24 mouse cellular contexts compared by ENCODE assay signal in the genomic region with DNA sequence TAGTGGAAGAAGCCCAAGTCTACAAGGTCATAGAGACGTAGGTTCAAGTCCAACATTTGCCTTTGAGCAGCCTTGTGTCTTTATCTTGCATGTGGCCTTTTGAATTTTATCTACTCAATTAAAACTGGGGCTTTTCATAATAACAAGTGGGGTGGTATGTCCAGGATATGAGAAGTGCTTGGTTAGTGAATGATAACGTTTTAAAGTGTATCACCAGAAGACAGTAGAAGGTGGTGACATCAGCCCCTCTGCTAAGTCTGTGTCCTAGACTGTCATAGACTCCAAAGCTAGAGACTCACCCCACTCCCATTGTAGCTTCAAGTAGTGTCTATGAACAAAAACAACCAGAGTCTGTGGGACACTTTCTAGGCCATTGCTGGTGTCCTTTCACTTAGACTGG. TPM values are rescaled to one million over a fixed set of nuclear protein-coding genes. Genes with fewer than 3 reads are reported as not detected.
DNase-seq lines count a peak whose midpoint lies in the region; ATAC-seq and TF ChIP-seq lines count a peak whose summit lies in the region.
"Had no signal": no experiment of that assay in that cellular context is flagged by ENCODE, and none has a peak within 500 bp of the region (broad histone marks: within the 10 kb centered on the region; RNA-seq: fewer than 3 reads in every experiment).

No protein-coding gene starts in this region.

- no peak for TF ChIP-seq CTCF in liver, embryonic 14.5 days (IDR thresholded peaks at IDR 0.05; ENCODE audit: low read depth)

- H3K4me3 ChIP-seq in liver, embryonic 11.5 days (ENCODE audit: low read depth, low read length): no peak overlapping the region
- H3K4me3 ChIP-seq in liver, embryonic 14.5 days (ENCODE audit: insufficient read depth in 1 of 2, low read depth in 2 of 2, low read length in 2 of 2): no peak overlapping the region
- no peak overlapping the region for H3K4me3 ChIP-seq in liver, embryonic 16.5 days (ENCODE audit: low read depth, low read length)
- H3K4me3 ChIP-seq: embryonic facial prominence, embryonic 10.5 days; embryonic facial prominence, embryonic 12.5 days; forebrain, embryonic 13.5 days; forebrain, embryonic 15.5 days had no signal

- no peak overlapping the region for H3K27ac ChIP-seq in liver, embryonic 11.5 days (ENCODE audit: low read depth, low read length)
- H3K27ac ChIP-seq in liver, embryonic 14.5 days: no peak overlapping the region
- no peak overlapping the region for H3K27ac ChIP-seq in liver, embryonic 16.5 days (ENCODE audit: low read length)
- H3K27ac ChIP-seq: embryonic facial prominence, embryonic 10.5 days; embryonic facial prominence, embryonic 12.5 days; forebrain, embryonic 13.5 days; forebrain, embryonic 15.5 days had no signal

- H3K9me3 ChIP-seq in liver, embryonic 11.5 days (ENCODE audit: control insufficient read depth, low read length): no peaks in the 10 kb centered on the region
- H3K9me3 ChIP-seq in liver, embryonic 14.5 days (ENCODE audit: control insufficient read depth, low read length): no peaks in the 10 kb centered on the region
- H3K9me3 ChIP-seq in liver, embryonic 16.5 days (replicated peaks; ENCODE audit: control insufficient read depth, low read length): no peaks in the 10 kb centered on the region
- H3K9me3 ChIP-seq: embryonic facial prominence, embryonic 10.5 days; embryonic facial prominence, embryonic 12.5 days; forebrain, embryonic 13.5 days; forebrain, embryonic 15.5 days; G1E had no signal

- no peak overlapping the region for H3K9ac ChIP-seq in liver, embryonic 11.5 days (ENCODE audit: low read depth, low read length)
- H3K9ac ChIP-seq in liver, embryonic 14.5 days (replicated peaks): no peak overlapping the region
- no peak overlapping the region for H3K9ac ChIP-seq in liver, embryonic 16.5 days (ENCODE audit: low read depth, low read length)
- H3K9ac ChIP-seq: embryonic facial prominence, embryonic 12.5 days; forebrain, embryonic 13.5 days; forebrain, embryonic 15.5 days had no signal

- intact Hi-C loops in heart, postnatal 25 days (cut with DNase I): no loop called here

- TF ChIP-seq EP300 in liver, embryonic 14.5 days (IDR thresholded peaks at IDR 0.05; ENCODE audit: low read depth): peak; percentile 51

- no peak overlapping the region for H3K4me2 ChIP-seq in liver, embryonic 11.5 days
- no peak overlapping the region for H3K4me2 ChIP-seq in liver, embryonic 14.5 days (ENCODE audit: low read depth)
- H3K4me2 ChIP-seq in liver, embryonic 16.5 days (ENCODE audit: low read depth, low read length): no peak overlapping the region
- H3K4me2 ChIP-seq: embryonic facial prominence, embryonic 12.5 days; forebrain, embryonic 13.5 days; forebrain, embryonic 15.5 days had no signal

- peak; percentile 76 for ATAC-seq in liver, embryonic 11.5 days (replicated peaks; ENCODE audit: low FRiP score)
- ATAC-seq in liver, embryonic 14.5 days (ENCODE audit: insufficient read depth): peak; percentile 65; the same call in 1 of the 2 replicates
- peak; percentile 62; the same call in 1 of the 2 replicates for ATAC-seq in liver, embryonic 16.5 days (ENCODE audit: low read depth)
- ATAC-seq: CD4-positive, CD25-positive, alpha-beta regulatory T cell, adult 4 months; forebrain, embryonic 13.5 days; forebrain, embryonic 15.5 days had no signal

- 62% methylated on average over 2 of the region's 2 CpGs for WGBS in liver, embryonic 11.5 days
- WGBS in liver, embryonic 14.5 days (ENCODE audit: insufficient replicate concordance): 29% methylated on average over 2 of the region's 2 CpGs
- 43% methylated on average over 2 of the region's 2 CpGs for WGBS in liver, embryonic 16.5 days (ENCODE audit: insufficient replicate concordance)

- H3K36me3 ChIP-seq in liver, embryonic 11.5 days (ENCODE audit: control insufficient read depth, insufficient read depth, low read length): no peaks in the 10 kb centered on the region
- no peaks in the 10 kb centered on the region for H3K36me3 ChIP-seq in liver, embryonic 14.5 days (replicated peaks; ENCODE audit: control insufficient read depth, insufficient read depth, low read depth)
- H3K36me3 ChIP-seq in liver, embryonic 16.5 days (ENCODE audit: control insufficient read depth, insufficient read depth): no peaks in the 10 kb centered on the region
- H3K36me3 ChIP-seq: embryonic facial prominence, embryonic 10.5 days; embryonic facial prominence, embryonic 12.5 days; forebrain, embryonic 15.5 days; G1E had no signal

- no peaks in the 10 kb centered on the region for H3K27me3 ChIP-seq in liver, embryonic 11.5 days (replicated peaks; ENCODE audit: control insufficient read depth, insufficient read depth, low read length)
- H3K27me3 ChIP-seq in liver, embryonic 14.5 days (ENCODE audit: control insufficient read depth, insufficient read depth, low read length): no peaks in the 10 kb centered on the region
- no peaks in the 10 kb centered on the region for H3K27me3 ChIP-seq in liver, embryonic 16.5 days (ENCODE audit: control insufficient read depth, insufficient read depth, low read depth, low read length)
- H3K27me3 ChIP-seq: CH12.LX; embryonic facial prominence, embryonic 12.5 days; forebrain, embryonic 13.5 days; forebrain, embryonic 15.5 days had no signal

- DNase-seq in liver, embryonic 11.5 days (ENCODE audit: low spot score): no peak
- DNase-seq in liver: no peak
- DNase-seq in liver, embryonic 14.5 days (ENCODE audit: low read depth in 3 of 3, low spot score in 3 of 3): no peak
- no peak for DNase-seq in heart, postnatal 25 days (ENCODE audit: low spot score)
- no peak for DNase-seq in Muller cell, postnatal 12 days (ENCODE audit: inconsistent ontology term)
- no peak for DNase-seq in left cerebral cortex, adult 18-20 months (ENCODE audit: low spot score in 2 of 2)
- DNase-seq: adrenal gland, adult 2 months; adrenal gland, postnatal 10 days; adrenal gland, postnatal 25 days; B cell, adult 2 months; cerebellum, adult 11-12 months; cerebellum, adult 2 months; cerebellum, adult 9-10 months; cerebellum, postnatal 10 days; cerebellum, postnatal 25 days had no signal

- H3K4me1 ChIP-seq in liver, embryonic 11.5 days (replicated peaks; ENCODE audit: control insufficient read depth, insufficient read depth, low read length): no peaks in the 10 kb centered on the region; the same call in 1 of the 2 replicates
- H3K4me1 ChIP-seq in liver, embryonic 14.5 days (replicated peaks; ENCODE audit: control insufficient read depth in 2 of 2, insufficient read depth in 2 of 2, low read length in 1 of 2): peaks cover 5 to 13% of the 10 kb centered on the region in 2 experiments; a peak in 2 of 4 replicates
- no peaks in the 10 kb centered on the region; the same call in 1 of the 2 replicates for H3K4me1 ChIP-seq in liver, embryonic 16.5 days (ENCODE audit: control insufficient read depth, low read depth, low read length)
- H3K4me1 ChIP-seq: embryonic facial prominence, embryonic 10.5 days; embryonic facial prominence, embryonic 12.5 days; forebrain, embryonic 13.5 days; forebrain, embryonic 15.5 days had no signal

RNA-seq across cellular contexts. Expression of a gene that starts 42.0 kb away (rescaled TPM):
- polyA plus RNA-seq in liver, embryonic 11.5 days (2014; fragmentation: Nextera tagmentation; extraction: Ambion mirVana): 0.95 and 1.2 TPM in 2 replicates
- 0.31 and 0.89 TPM in 2 replicates for polyA plus RNA-seq in liver, embryonic 14.5 days (2012; rRNA removed)
- 0.49 and 0.88 TPM in 2 replicates for polyA plus RNA-seq in liver, embryonic 14.5 days (2014; fragmentation: Nextera tagmentation; extraction: Ambion mirVana)
- 4.2 and 7.8 TPM in 2 replicates for polyA plus RNA-seq in liver, embryonic 16.5 days (2015; fragmentation: Nextera tagmentation; extraction: Ambion mirVana)
- total RNA-seq in heart, postnatal 25 days (2021): 1,000 to 10,000 TPM; 1,096 to 1,107 TPM
- total RNA-seq in left cerebral cortex, adult 18-20 months (2021): 1 to 10 TPM; 1.7 to 2.2 TPM
- total RNA-seq: CH12.LX had no signal
- polyA plus RNA-seq: CD4-positive, CD25-positive, alpha-beta regulatory T cell, adult 4 months; forebrain, embryonic 11.5 days; G1E had no signal
